Mouse (Mus musculus) midbrain, embryonic 10.5 days (tissue): ENCODE results near the gene Plcb4. TPM values are rescaled to one million over a fixed set of nuclear protein-coding genes. Genes with fewer than 3 reads are reported as not detected.
"Not testable (repeated sequence)": the region's sequence is repeated elsewhere in the genome, so short reads cannot be mapped to it uniquely, and the experiment has no call there.

Experiments
- DNase-seq: peaks from one replicate; pipeline ENCODE4 v3.0.0-alpha.2; 2017; ENCODE audit warnings: low spot score
- H3K27ac ChIP-seq: fragments of 300-500 bp; sonication (generic); replicated peaks from 2 replicates; pipeline ENCODE4 v1.5.1; 2016; ENCODE audit warnings: mild to moderate bottlenecking
- H3K27me3 ChIP-seq: fragments of 300-500 bp; sonication (generic); 2 replicates; pipeline ENCODE4 v1.6.1; 2016; ENCODE audit warnings: low read depth, mild to moderate bottlenecking; ENCODE audit not compliant: poor library complexity, severe bottlenecking
- H3K36me3 ChIP-seq: fragments of 300-500 bp; sonication (generic); 2 replicates; pipeline ENCODE4 v1.6.1; 2016; ENCODE audit warnings: mild to moderate bottlenecking, moderate library complexity
- H3K4me1 ChIP-seq: fragments of 300-500 bp; sonication (generic); 2 replicates; pipeline ENCODE4 v1.6.1; 2016
- H3K4me3 ChIP-seq: fragments of 300-500 bp; sonication (generic); 2 replicates; pipeline ENCODE4 v1.5.1; 2016; ENCODE audit warnings: mild to moderate bottlenecking, moderate library complexity
- H3K9me3 ChIP-seq: fragments of 300-500 bp; sonication (generic); replicated peaks from 2 replicates; pipeline ENCODE4 v1.6.1; 2016; ENCODE audit warnings: mild to moderate bottlenecking
- WGBS: fragments of 180-500 bp; shearing (Covaris S2); methylation state at CpG from one replicate; pipeline ENCODE4 v1.1.7; 2016; 5-methylcytosine and 5-hydroxymethylcytosine counted together
- polyA plus RNA-seq: library from polyadenylated mRNA; unstranded; fragments of >200 nt; fragmentation: Nextera tagmentation; extraction: Ambion mirVana; gene quantifications from 2 replicates; pipeline ENCODE4 v1.2.1, GENCODE M21; 2016

The Plcb4 gene
- polyA plus RNA-seq, 1 experiment from 2014 or later = 17.5 TPM

- DNase-seq = no peak
- no peak overlapping the region for H3K27ac ChIP-seq
- peaks cover 17% of the 10 kb centered on the region; the same call in 1 of the 2 replicates for H3K36me3 ChIP-seq
- WGBS = 88% methylated on average over 8 of the region's 8 CpGs
- no peaks in the 10 kb centered on the region for H3K4me1 ChIP-seq
- H3K9me3 ChIP-seq = no peaks in the 10 kb centered on the region
- no peak overlapping the region for H3K4me3 ChIP-seq
- no peaks in the 10 kb centered on the region for H3K27me3 ChIP-seq
Observed at GRCm38 (mm10) chr2:135955796-135956195, 297.0 kb downstream of the Plcb4 start.

- Histone ChIP-seq H3K27me3 (no peaks in the 10 kb centered on the region), H3K4me3 (no peak overlapping the region), H3K9me3 (no peaks in the 10 kb centered on the region), H3K4me1 (no peaks in the 10 kb centered on the region), H3K36me3 (peaks cover 17% of the 10 kb centered on the region; the same call in 1 of the 2 replicates), H3K27ac (no peak overlapping the region)
- WGBS = 40% methylated on average over 7 of the region's 7 CpGs
- DNase-seq = peak; percentile 57
Observed at GRCm38 (mm10) chr2:135957689-135958088, 298.9 kb downstream of the Plcb4 start.

GRCm38 (mm10) chr2:135958453-135958852 is 299.6 kb downstream of the Plcb4 start:
- Histone ChIP-seq H3K4me3 (no peak overlapping the region), H3K36me3 (peaks cover 23% of the 10 kb centered on the region), H3K27me3 (no peaks in the 10 kb centered on the region), H3K9me3 (no peaks in the 10 kb centered on the region), H3K4me1 (no peaks in the 10 kb centered on the region), H3K27ac (no peak overlapping the region)
- no peak for DNase-seq
- 94% methylated on average over 17 of the region's 17 CpGs for WGBS

GRCm38 (mm10) chr2:135963089-135963488 is 304.3 kb downstream of the Plcb4 start:
- Histone ChIP-seq H3K27ac (no peak overlapping the region), H3K4me3 (no peak overlapping the region), H3K27me3 (no peaks in the 10 kb centered on the region), H3K9me3 (no peaks in the 10 kb centered on the region), H3K36me3 (peaks cover 13% of the 10 kb centered on the region), H3K4me1 (no peaks in the 10 kb centered on the region)
- 92% methylated on average over 14 of the region's 14 CpGs for WGBS
- no peak for DNase-seq

GRCm38 (mm10) chr2:135966871-135967557 is 308.2 kb downstream of the Plcb4 start:
- no peaks in the 10 kb centered on the region for H3K9me3 ChIP-seq
- H3K36me3 ChIP-seq = peaks cover 11% of the 10 kb centered on the region; the same call in 1 of the 2 replicates
- no peak overlapping the region for H3K4me3 ChIP-seq
- peak; percentile 35 for DNase-seq
- 64% methylated on average over 16 of the region's 16 CpGs for WGBS
- H3K27ac ChIP-seq = no peak overlapping the region
- H3K4me1 ChIP-seq = no peaks in the 10 kb centered on the region
- H3K27me3 ChIP-seq = no peaks in the 10 kb centered on the region

GRCm38 (mm10) chr2:135968159-135968558 is 309.3 kb downstream of the Plcb4 start:
- no peaks in the 10 kb centered on the region for H3K4me1 ChIP-seq

GRCm38 (mm10) chr2:135970902-135971301 is 312.1 kb downstream of the Plcb4 start:
- no peak overlapping the region for H3K4me3 ChIP-seq
- DNase-seq = no peak
- no peak overlapping the region for H3K27ac ChIP-seq
- WGBS = 96% methylated on average over 4 of the region's 4 CpGs
- H3K9me3 ChIP-seq = no peaks in the 10 kb centered on the region
- no peaks in the 10 kb centered on the region for H3K27me3 ChIP-seq
- H3K36me3 ChIP-seq = peaks cover 19% of the 10 kb centered on the region
- H3K4me1 ChIP-seq = no peaks in the 10 kb centered on the region

More at GRCm38 (mm10) chr2:135968159-135968558, 309.3 kb downstream of the Plcb4 start:
- no peaks in the 10 kb centered on the region for H3K27me3 ChIP-seq
- 83% methylated on average over 12 of the region's 12 CpGs for WGBS
- H3K9me3 ChIP-seq = no peaks in the 10 kb centered on the region
- DNase-seq = no peak
- H3K36me3 ChIP-seq = peaks cover 16% of the 10 kb centered on the region
- H3K4me3 ChIP-seq = no peak overlapping the region
- H3K27ac ChIP-seq = no peak overlapping the region

- no peak for DNase-seq
- H3K27ac ChIP-seq = no peak overlapping the region
- peaks cover 17% of the 10 kb centered on the region for H3K4me1 ChIP-seq
- WGBS = 94% methylated on average over 9 of the region's 9 CpGs
- no peaks in the 10 kb centered on the region for H3K9me3 ChIP-seq
- H3K36me3 ChIP-seq = peaks cover 26% of the 10 kb centered on the region
- H3K4me3 ChIP-seq = no peak overlapping the region
- no peaks in the 10 kb centered on the region for H3K27me3 ChIP-seq
Observed at GRCm38 (mm10) chr2:135975978-135976377, 317.2 kb downstream of the Plcb4 start.

- 56% methylated on average over 5 of the region's 5 CpGs for WGBS
- H3K4me1 ChIP-seq = peaks cover 17% of the 10 kb centered on the region
- no peaks in the 10 kb centered on the region for H3K9me3 ChIP-seq
Observed at GRCm38 (mm10) chr2:135978790-135979189, 320.0 kb downstream of the Plcb4 start.

GRCm38 (mm10) chr2:135980428-135980827 is 321.6 kb downstream of the Plcb4 start:
- Histone ChIP-seq H3K36me3 (peaks cover 37% of the 10 kb centered on the region), H3K9me3 (no peaks in the 10 kb centered on the region), H3K27me3 (no peaks in the 10 kb centered on the region), H3K27ac (no peak overlapping the region), H3K4me3 (no peak overlapping the region), H3K4me1 (peaks cover 17% of the 10 kb centered on the region)
- DNase-seq = no peak
- 78% methylated on average over 1 of the region's 1 CpGs for WGBS

More at GRCm38 (mm10) chr2:135978790-135979189, 320.0 kb downstream of the Plcb4 start:
- no peak overlapping the region for H3K4me3 ChIP-seq
- DNase-seq = no peak
- H3K27ac ChIP-seq = no peak overlapping the region
- no peaks in the 10 kb centered on the region for H3K27me3 ChIP-seq
- H3K36me3 ChIP-seq = peaks cover 22% of the 10 kb centered on the region

GRCm38 (mm10) chr2:135983972-135984371 is 325.2 kb downstream of the Plcb4 start:
- Histone ChIP-seq H3K9me3 (no peaks in the 10 kb centered on the region), H3K27ac (no peak overlapping the region), H3K36me3 (peaks cover 30% of the 10 kb centered on the region), H3K27me3 (no peaks in the 10 kb centered on the region), H3K4me3 (no peak overlapping the region), H3K4me1 (peaks cover 7% of the 10 kb centered on the region)
- WGBS = 89% methylated on average over 4 of the region's 4 CpGs
- no peak for DNase-seq

GRCm38 (mm10) chr2:135985536-135986265 is 326.9 kb downstream of the Plcb4 start:
- H3K9me3 ChIP-seq = no peaks in the 10 kb centered on the region
- no peaks in the 10 kb centered on the region for H3K27me3 ChIP-seq
- no peak overlapping the region for H3K4me3 ChIP-seq
- no peak overlapping the region for H3K27ac ChIP-seq
- peaks cover 30% of the 10 kb centered on the region for H3K36me3 ChIP-seq
- WGBS = 89% methylated on average over 15 of the region's 15 CpGs
- H3K4me1 ChIP-seq = no peaks in the 10 kb centered on the region
- no peak for DNase-seq

GRCm38 (mm10) chr2:135988475-135988874 is 329.7 kb downstream of the Plcb4 start:
- H3K4me3 ChIP-seq, H3K27ac ChIP-seq, H3K4me1 ChIP-seq, DNase-seq, H3K27me3 ChIP-seq, H3K9me3 ChIP-seq: not testable (repeated sequence)
- H3K36me3 ChIP-seq = peaks cover 18% of the 10 kb centered on the region
